Mouse (Mus musculus) layer of hippocampus, adult 9-11 months (tissue): ENCODE measurements around the gene Prdx3.

Source experiments
- DNase-seq: peaks from one replicate; pipeline ENCODE4 v3.0.0; 2022

Prdx3 gene

DNA sequence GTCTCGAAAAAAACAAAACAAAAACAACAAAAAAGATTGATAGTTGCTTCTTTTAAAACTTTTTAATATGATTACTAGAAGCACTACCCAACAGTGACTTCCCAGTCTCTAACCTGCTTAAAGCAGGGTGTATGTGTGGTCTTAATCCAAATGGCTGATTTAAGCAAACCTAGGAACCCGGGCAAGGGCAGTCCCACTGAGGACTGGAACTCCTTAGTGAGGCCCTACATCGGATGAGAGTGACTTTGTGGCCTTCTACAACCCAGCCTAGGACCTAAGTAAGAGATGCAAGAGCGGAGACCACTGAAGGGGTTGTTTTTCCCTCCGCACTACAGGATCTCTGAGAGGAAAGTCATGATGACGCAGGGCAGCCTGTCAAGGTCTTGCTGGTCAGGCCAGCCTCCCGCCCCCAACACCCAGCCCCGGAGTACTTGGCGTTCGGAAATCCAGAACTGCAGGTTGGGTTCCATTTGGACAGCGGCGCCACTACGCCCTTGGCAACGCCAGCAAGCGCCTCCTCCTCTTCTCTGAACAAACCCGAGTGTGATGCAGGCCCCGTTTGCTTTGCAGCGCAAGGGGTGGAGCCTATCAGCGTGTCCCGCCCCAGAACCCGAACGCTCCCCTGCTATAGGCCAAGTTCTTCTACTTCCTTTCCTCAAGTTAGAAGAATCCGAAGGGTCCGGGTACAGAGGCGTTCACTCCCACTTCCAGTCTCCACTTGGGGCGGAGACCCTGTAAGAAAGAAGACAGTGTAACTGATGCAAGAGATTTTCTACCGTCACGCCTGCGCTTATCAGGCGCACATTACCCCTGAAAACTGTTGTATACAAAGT lies 13.3 kb downstream of the Prdx3 start, which contains the start of gene Sfxn4:
TSS of gene Sfxn4 (minus strand) at position 612 of the 833 bp plus-strand sequence.
- DNase-seq, result peak; percentile 94

GRCm38 (mm10) chr19:60845731-60846130 lies 28.6 kb downstream of the Prdx3 start:
- DNase-seq, result no peak

DNA sequence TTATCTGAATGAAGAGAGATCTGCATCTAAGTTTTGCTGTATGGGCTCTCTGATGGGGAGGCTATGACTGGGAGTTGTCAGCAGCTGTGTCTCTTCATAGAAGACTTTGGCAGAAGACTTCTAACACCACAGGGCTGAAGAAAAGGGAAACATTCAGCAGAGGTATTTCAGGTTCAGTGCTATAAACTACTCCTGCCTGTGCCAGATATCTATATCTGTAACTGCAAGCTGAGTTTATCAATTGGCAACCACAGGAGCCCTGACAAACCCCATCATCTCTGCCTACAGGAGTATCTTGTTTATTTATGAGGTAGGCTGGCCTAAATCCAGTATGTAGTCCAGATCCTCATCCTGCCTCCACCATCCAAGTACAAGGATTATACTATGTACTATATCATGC lies 31.0 kb downstream of the Prdx3 start:
- no peak for DNase-seq

GRCm38 (mm10) chr19:60837747-60838146 lies 36.6 kb downstream of the Prdx3 start:
- peak; percentile 20 for DNase-seq

DNA sequence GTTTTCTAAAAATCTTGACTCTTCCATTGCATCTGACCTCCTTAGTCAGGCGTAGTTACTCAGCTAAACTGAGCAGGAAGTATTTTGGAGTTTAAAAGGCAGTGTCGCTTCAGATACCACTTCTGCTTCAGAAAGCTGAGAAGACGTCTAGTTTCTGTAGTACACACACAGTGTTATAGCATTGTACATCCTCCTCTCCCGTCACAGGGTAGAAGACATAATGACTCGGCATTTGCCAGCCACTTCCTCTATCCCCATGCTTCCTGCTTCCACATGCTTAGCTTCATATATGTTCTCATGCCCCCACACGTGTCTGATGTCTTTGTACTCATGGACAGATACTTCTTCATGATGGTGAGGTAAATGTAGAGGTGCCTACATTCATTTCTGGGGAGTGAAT lies 55.7 kb downstream of the Prdx3 start:
- DNase-seq, result no peak
